ENCODE assay signal across 24 mouse cellular contexts in the genomic region with DNA sequence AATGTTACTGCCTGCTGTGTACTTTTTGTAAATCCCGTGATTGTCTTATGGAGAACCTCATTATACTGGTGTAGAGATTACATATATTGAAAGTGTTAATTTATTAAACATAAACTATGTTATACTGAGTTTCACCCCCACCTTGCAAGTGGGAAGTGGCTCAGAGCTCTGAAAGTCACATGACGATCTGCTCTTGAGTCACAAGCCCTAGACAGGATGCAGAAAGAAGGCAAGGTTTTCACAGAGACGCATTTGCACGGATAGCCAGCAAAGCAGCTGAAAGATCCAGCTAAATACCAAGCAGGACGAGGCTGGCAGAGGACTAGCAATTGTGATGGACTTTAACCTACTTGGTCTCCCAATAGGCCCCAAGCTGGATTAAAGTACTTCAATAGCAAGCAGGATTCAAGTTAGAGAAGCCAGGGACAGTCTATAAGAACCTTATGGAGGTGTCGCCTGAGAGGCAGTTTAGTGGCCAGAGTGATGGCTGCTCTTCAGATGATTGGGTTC. TPM values are rescaled to one million over a fixed set of nuclear protein-coding genes. Genes with fewer than 3 reads are reported as not detected.
DNase-seq lines count a peak whose midpoint lies in the region; ATAC-seq and TF ChIP-seq lines count a peak whose summit lies in the region.
"Had no signal": no experiment of that assay in that cellular context is flagged by ENCODE, and none has a peak within 500 bp of the region (broad histone marks: within the 10 kb centered on the region; RNA-seq: fewer than 3 reads in every experiment).

No protein-coding gene starts in this region.

- no peak overlapping the region for H3K4me2 ChIP-seq in kidney, embryonic 14.5 days (replicated peaks; ENCODE audit: low read depth, low read length)
- H3K4me2 ChIP-seq: embryonic facial prominence, embryonic 13.5 days; heart, embryonic 13.5 days; hindbrain, embryonic 14.5 days; liver, embryonic 15.5 days; lung, embryonic 15.5 days; midbrain, embryonic 13.5 days; neural tube, embryonic 13.5 days had no signal

- H3K36me3 ChIP-seq in kidney, adult 2 months (ENCODE audit: control insufficient read depth, insufficient read depth, low read length) = no peaks in the 10 kb centered on the region
- no peaks in the 10 kb centered on the region for H3K36me3 ChIP-seq in kidney, embryonic 14.5 days (ENCODE audit: control insufficient read depth, insufficient read depth, low read length)
- H3K36me3 ChIP-seq: embryonic facial prominence, embryonic 13.5 days; forebrain, embryonic 10.5 days; heart, embryonic 13.5 days; liver, embryonic 15.5 days; lung, embryonic 15.5 days; midbrain, embryonic 13.5 days; neural tube, embryonic 13.5 days had no signal

- H3K27ac ChIP-seq in kidney, adult 2 months (ENCODE audit: insufficient read depth, low read depth, low read length) = peak overlapping the region; percentile 82
- H3K27ac ChIP-seq in kidney, embryonic 14.5 days (ENCODE audit: low read depth, low read length) = no peak overlapping the region
- H3K27ac ChIP-seq: embryonic facial prominence, embryonic 13.5 days; forebrain, embryonic 10.5 days; heart, embryonic 13.5 days; hindbrain, embryonic 14.5 days; liver, embryonic 15.5 days; lung, embryonic 15.5 days; midbrain, embryonic 13.5 days; neural tube, embryonic 13.5 days had no signal

- H3K4me1 ChIP-seq in kidney, adult 2 months (ENCODE audit: control insufficient read depth, insufficient read depth, low read length) = peaks cover 33% of the 10 kb centered on the region; the same call in 1 of the 2 replicates
- H3K4me1 ChIP-seq in kidney, embryonic 14.5 days (ENCODE audit: control insufficient read depth, insufficient read depth, low read length) = no peaks in the 10 kb centered on the region
- H3K4me1 ChIP-seq: heart, embryonic 13.5 days; lung, embryonic 15.5 days; neural tube, embryonic 13.5 days had no signal

- H3K27me3 ChIP-seq in kidney, adult 2 months (replicated peaks; ENCODE audit: control insufficient read depth, insufficient read depth, low read length) = no peaks in the 10 kb centered on the region
- H3K27me3 ChIP-seq in kidney, embryonic 14.5 days (ENCODE audit: control insufficient read depth, insufficient read depth, low read length) = no peaks in the 10 kb centered on the region
- H3K27me3 ChIP-seq: midbrain, embryonic 13.5 days had no signal

- no peak for TF ChIP-seq POLR2A in kidney, adult 2 months (IDR thresholded peaks at IDR 0.05; ENCODE audit: low read depth, low read length)

- peak; percentile 75 for DNase-seq in kidney, adult 2 months
- peak; percentile 57 for DNase-seq in brain, adult 2 months (ENCODE audit: low read depth, low spot score)
- peak; percentile 39 to 64 for DNase-seq in kidney, postnatal 25 days
- no peak for DNase-seq in layer of hippocampus, postnatal 14 days (ENCODE audit: low spot score in 2 of 2)
- no peak for DNase-seq in ovary, postnatal 14 days (ENCODE audit: low spot score)
- DNase-seq: adrenal gland, adult 8-10 months; B cell, adult 2 months; cerebellum, adult 18-20 months; cerebellum, postnatal 10 days; heart, postnatal 10 days; lung, postnatal 4 days; thymus, postnatal 4 days had no signal

- H3K9ac ChIP-seq in kidney, embryonic 14.5 days (ENCODE audit: low read depth, low read length) = no peak overlapping the region
- H3K9ac ChIP-seq: embryonic facial prominence, embryonic 13.5 days; heart, embryonic 13.5 days; hindbrain, embryonic 14.5 days; liver, embryonic 15.5 days; lung, embryonic 15.5 days; midbrain, embryonic 13.5 days; neural tube, embryonic 13.5 days had no signal

- H3K9me3 ChIP-seq in kidney, embryonic 14.5 days (ENCODE audit: control insufficient read depth, low read length) = no peaks in the 10 kb centered on the region
- H3K9me3 ChIP-seq: embryonic facial prominence, embryonic 13.5 days; forebrain, embryonic 10.5 days; heart, embryonic 13.5 days; liver, embryonic 15.5 days; lung, embryonic 15.5 days; midbrain, embryonic 13.5 days; neural tube, embryonic 13.5 days had no signal

- no peak overlapping the region for H3K4me3 ChIP-seq in kidney, adult 2 months (ENCODE audit: insufficient read depth, low read depth, low read length)
- no peak overlapping the region for H3K4me3 ChIP-seq in kidney, embryonic 14.5 days (ENCODE audit: low read length)
- H3K4me3 ChIP-seq: embryonic facial prominence, embryonic 13.5 days; forebrain, embryonic 10.5 days; heart, embryonic 13.5 days; liver, embryonic 15.5 days; lung, embryonic 15.5 days; midbrain, embryonic 13.5 days; neural tube, embryonic 13.5 days had no signal

- no peak for TF ChIP-seq CTCF in kidney, adult 2 months (conservative IDR thresholded peaks at IDR 0.05; ENCODE audit: insufficient read depth, insufficient read length, low read depth, low read length)

- WGBS in kidney, adult 2 months = 46% methylated on average over 6 of the region's 6 CpGs
- WGBS in kidney, embryonic 14.5 days = 75% methylated on average over 6 of the region's 6 CpGs

- ATAC-seq in kidney, embryonic 14.5 days (ENCODE audit: low FRiP score, low TSS enrichment) = no peak
- ATAC-seq in frontal cortex, adult (ENCODE audit: low TSS enrichment) = no peak
- ATAC-seq: activated CD4-positive, CD25-positive, alpha-beta regulatory T cell, adult 4 months; forebrain, embryonic 16.5 days; midbrain, embryonic 13.5 days had no signal

RNA-seq across cellular contexts. Expression of gene Lmtk2, which starts 4.7 kb away (rescaled TPM):
- polyA plus RNA-seq in kidney, adult 2 months (2012; rRNA removed) = 29.9 and 30.6 TPM in 2 replicates
- 4.1 and 6.8 TPM in 2 replicates for polyA plus RNA-seq in kidney, embryonic 14.5 days (2014; fragmentation: Nextera tagmentation; extraction: Ambion mirVana)
- 10 to 100 TPM; 84.9 to 88.4 TPM for total RNA-seq in layer of hippocampus, postnatal 14 days (2021)

Comparison
In these comparisons a context has a peak if more than half of its experiments do, and no peak if none do; other contexts are left out.
1. DNase-seq: peak in kidney, adult 2 months (single experiment), brain, adult 2 months (single experiment) and kidney, postnatal 25 days (2 of 2); none in layer of hippocampus, postnatal 14 days (0 of 2) and ovary, postnatal 14 days (single experiment).